Comparison of ENCODE assay signal across 19 mouse cellular contexts in genomic region chr11:119523392-119523791, GRCm38 (mm10). TPM values are rescaled to one million over a fixed set of nuclear protein-coding genes. Genes with fewer than 3 reads are reported as not detected.
DNase-seq lines count a peak whose midpoint lies in the region; ATAC-seq and TF ChIP-seq lines count a peak whose summit lies in the region.
"Had no signal": no experiment of that assay in that cellular context is flagged by ENCODE, and none has a peak within 500 bp of the region (broad histone marks: within the 10 kb centered on the region; RNA-seq: fewer than 3 reads in every experiment).

No protein-coding gene starts in this region.

- H3K4me1 ChIP-seq in cerebellum, adult 2 months (ENCODE audit: control insufficient read depth, insufficient read depth, low read length): peaks cover 49% of the 10 kb centered on the region
- H3K4me1 ChIP-seq in hindbrain, postnatal 0 days (ENCODE audit: insufficient read depth, low read length): peaks cover 7% of the 10 kb centered on the region
- H3K4me1 ChIP-seq in hindbrain, embryonic 11.5 days (replicated peaks; ENCODE audit: control insufficient read depth, insufficient read depth, low read length): no peaks in the 10 kb centered on the region
- H3K4me1 ChIP-seq in lung, embryonic 16.5 days (replicated peaks; ENCODE audit: control insufficient read depth, insufficient read depth, low read length): peaks cover 2% of the 10 kb centered on the region; the same call in 1 of the 2 replicates
- peaks cover 8% of the 10 kb centered on the region for H3K4me1 ChIP-seq in lung, adult 2 months (ENCODE audit: control insufficient read depth, insufficient read depth, low read length)

- H3K9me3 ChIP-seq in hindbrain, postnatal 0 days (ENCODE audit: low read length): no peaks in the 10 kb centered on the region
- no peaks in the 10 kb centered on the region for H3K9me3 ChIP-seq in hindbrain, embryonic 11.5 days (ENCODE audit: control insufficient read depth, low read length)
- no peaks in the 10 kb centered on the region for H3K9me3 ChIP-seq in lung, embryonic 16.5 days (ENCODE audit: control insufficient read depth, low read length)
- H3K9me3 ChIP-seq: embryonic facial prominence, embryonic 13.5 days; embryonic facial prominence, embryonic 15.5 days; forebrain, embryonic 10.5 days; forebrain, embryonic 12.5 days had no signal

- no peak overlapping the region for H3K4me2 ChIP-seq in hindbrain, postnatal 0 days (ENCODE audit: low read depth, low read length)
- no peak overlapping the region for H3K4me2 ChIP-seq in hindbrain, embryonic 11.5 days (replicated peaks; ENCODE audit: low read depth, low read length)
- no peak overlapping the region for H3K4me2 ChIP-seq in lung, embryonic 16.5 days (ENCODE audit: low read depth, low read length)
- H3K4me2 ChIP-seq: embryonic facial prominence, embryonic 13.5 days; embryonic facial prominence, embryonic 15.5 days; forebrain, embryonic 12.5 days had no signal

- WGBS in cerebellum, adult 2 months: 16% methylated on average over 3 of the region's 3 CpGs
- 67% methylated on average over 3 of the region's 3 CpGs for WGBS in hindbrain, postnatal 0 days
- WGBS in hindbrain, embryonic 11.5 days: 90% methylated on average over 3 of the region's 3 CpGs
- WGBS in lung, embryonic 16.5 days: 85% methylated on average over 3 of the region's 3 CpGs
- WGBS in lung, adult 2 months: 65% methylated on average over 3 of the region's 3 CpGs

- no peaks in the 10 kb centered on the region for H3K36me3 ChIP-seq in hindbrain, postnatal 0 days (ENCODE audit: insufficient read depth, low read length)
- H3K36me3 ChIP-seq in hindbrain, embryonic 11.5 days (ENCODE audit: control insufficient read depth, insufficient read depth, low read length): no peaks in the 10 kb centered on the region
- H3K36me3 ChIP-seq in lung, embryonic 16.5 days (ENCODE audit: control insufficient read depth, insufficient read depth, low read length): no peaks in the 10 kb centered on the region
- H3K36me3 ChIP-seq: embryonic facial prominence, embryonic 13.5 days; embryonic facial prominence, embryonic 15.5 days; forebrain, embryonic 10.5 days; forebrain, embryonic 12.5 days had no signal

- no peak overlapping the region for H3K9ac ChIP-seq in hindbrain, postnatal 0 days (replicated peaks; ENCODE audit: low read length)
- no peak overlapping the region for H3K9ac ChIP-seq in hindbrain, embryonic 11.5 days (ENCODE audit: low read depth, low read length)
- no peak overlapping the region for H3K9ac ChIP-seq in lung, embryonic 16.5 days (ENCODE audit: low read length)
- H3K9ac ChIP-seq: embryonic facial prominence, embryonic 13.5 days; embryonic facial prominence, embryonic 15.5 days; forebrain, embryonic 12.5 days had no signal

- peak overlapping the region; percentile 73 for H3K27ac ChIP-seq in cerebellum, adult 2 months (ENCODE audit: insufficient read depth, low read length)
- H3K27ac ChIP-seq in hindbrain, postnatal 0 days: 0 out of 2 replicates have a peak overlapping the region, but pooled peaks have one; percentile 16
- no peak overlapping the region for H3K27ac ChIP-seq in hindbrain, embryonic 11.5 days (ENCODE audit: low read depth, low read length)
- H3K27ac ChIP-seq in lung, embryonic 16.5 days (ENCODE audit: low read length): 0 out of 2 replicates have a peak overlapping the region, but pooled peaks have one; percentile 6
- H3K27ac ChIP-seq: embryonic facial prominence, embryonic 13.5 days; embryonic facial prominence, embryonic 15.5 days; forebrain, embryonic 10.5 days; forebrain, embryonic 12.5 days had no signal

- no peak for DNase-seq in cerebellum, adult 2 months
- no peak for DNase-seq in cerebellum, adult 11 months
- DNase-seq in hindbrain, postnatal 0 days (ENCODE audit: low spot score): no peak
- no peak for DNase-seq in hindbrain, embryonic 11.5 days (ENCODE audit: low spot score)
- DNase-seq in lung, adult 2 months: no peak
- DNase-seq in lung, postnatal 10 days: peak; percentile 43
- DNase-seq in lung, postnatal 4 days: no peak
- DNase-seq: adrenal gland, adult 2 months; embryo, embryonic 11 days had no signal

- no peak for ATAC-seq in hindbrain, postnatal 0 days
- no peak for ATAC-seq in hindbrain, embryonic 11.5 days (ENCODE audit: low FRiP score)
- no peak for ATAC-seq in lung, embryonic 16.5 days (ENCODE audit: low read depth)
- ATAC-seq: forebrain, embryonic 14.5 days; forebrain, embryonic 16.5 days had no signal

- no peaks in the 10 kb centered on the region for H3K27me3 ChIP-seq in cerebellum, adult 2 months (ENCODE audit: control insufficient read depth, insufficient read depth, low read length)
- no peaks in the 10 kb centered on the region for H3K27me3 ChIP-seq in hindbrain, postnatal 0 days (ENCODE audit: insufficient read depth, low read length)
- no peaks in the 10 kb centered on the region for H3K27me3 ChIP-seq in hindbrain, embryonic 11.5 days (ENCODE audit: control insufficient read depth, insufficient read depth, low read length)
- H3K27me3 ChIP-seq in lung, embryonic 16.5 days (ENCODE audit: control insufficient read depth, insufficient read depth, low read depth, low read length): no peaks in the 10 kb centered on the region
- H3K27me3 ChIP-seq: embryonic facial prominence, embryonic 13.5 days; embryonic facial prominence, embryonic 15.5 days had no signal

- TF ChIP-seq POLR2A in cerebellum, adult 2 months (IDR thresholded peaks at IDR 0.05; ENCODE audit: borderline replicate concordance, insufficient read depth, low read length): no peak
- no peak for TF ChIP-seq POLR2A in lung, adult 2 months (IDR thresholded peaks at IDR 0.05; ENCODE audit: borderline replicate concordance, extremely low read depth, low read depth, low read length)

- no peak overlapping the region for H3K4me3 ChIP-seq in cerebellum, adult 2 months (replicated peaks; ENCODE audit: insufficient read depth, low read depth, low read length)
- no peak overlapping the region for H3K4me3 ChIP-seq in hindbrain, postnatal 0 days (ENCODE audit: low read length)
- no peak overlapping the region for H3K4me3 ChIP-seq in hindbrain, embryonic 11.5 days (ENCODE audit: low read depth, low read length)
- H3K4me3 ChIP-seq in lung, embryonic 16.5 days (ENCODE audit: low read length): no peak overlapping the region
- no peak overlapping the region for H3K4me3 ChIP-seq in lung, adult 2 months (replicated peaks; ENCODE audit: extremely low read depth, low read depth, low read length)
- H3K4me3 ChIP-seq: embryonic facial prominence, embryonic 13.5 days; embryonic facial prominence, embryonic 15.5 days; erythroblast, embryonic 14.5 days; forebrain, embryonic 10.5 days; forebrain, embryonic 12.5 days had no signal

- TF ChIP-seq CTCF in cerebellum, adult 2 months (IDR thresholded peaks at IDR 0.05; ENCODE audit: borderline replicate concordance, insufficient read depth, low read depth, low read length): no peak
- TF ChIP-seq CTCF in hindbrain, postnatal 0 days (IDR thresholded peaks at IDR 0.05; ENCODE audit: low read depth): no peak
- TF ChIP-seq CTCF in lung, adult 2 months (IDR thresholded peaks at IDR 0.05; ENCODE audit: insufficient read depth, low read length): no peak

RNA-seq across cellular contexts. Expression of gene Nptx1, which starts 24.2 kb away (rescaled TPM):
- 200 and 249 TPM in 2 replicates for polyA plus RNA-seq in cerebellum, adult 2 months (2012; rRNA removed)
- 27.0 and 29.0 TPM in 2 replicates for total RNA-seq in hindbrain, postnatal 0 days (2014; rRNA removed)
- 9.4 and 10.1 TPM in 2 replicates for polyA plus RNA-seq in hindbrain, postnatal 0 days (2015; fragmentation: Nextera tagmentation; extraction: Ambion mirVana)
- polyA plus RNA-seq in hindbrain, embryonic 11.5 days (2014; fragmentation: Nextera tagmentation; extraction: Ambion mirVana): 8.7 and 11.2 TPM in 2 replicates
- polyA plus RNA-seq in lung, embryonic 16.5 days (2015; fragmentation: Nextera tagmentation; extraction: Ambion mirVana): 1.0 and 1.2 TPM in 2 replicates
- polyA plus RNA-seq in lung, adult 2 months (2012; rRNA removed): 8.7 and 11.8 TPM in 2 replicates
- total RNA-seq: common myeloid progenitor, adult 5-6 weeks; MEL had no signal
- polyA plus RNA-seq: erythroblast, embryonic 14.5 days had no signal

RNA-seq across cellular contexts. Expression of gene Endov, which starts 32.2 kb away (rescaled TPM):
- polyA plus RNA-seq in cerebellum, adult 2 months (2012; rRNA removed): 15.4 and 16.4 TPM in 2 replicates
- total RNA-seq in hindbrain, postnatal 0 days (2014; rRNA removed): 39.9 and 50.5 TPM in 2 replicates
- polyA plus RNA-seq in hindbrain, postnatal 0 days (2015; fragmentation: Nextera tagmentation; extraction: Ambion mirVana): 12.8 and 13.4 TPM in 2 replicates
- 13.6 and 14.8 TPM in 2 replicates for polyA plus RNA-seq in hindbrain, embryonic 11.5 days (2014; fragmentation: Nextera tagmentation; extraction: Ambion mirVana)
- polyA plus RNA-seq in lung, embryonic 16.5 days (2015; fragmentation: Nextera tagmentation; extraction: Ambion mirVana): 16.0 and 17.9 TPM in 2 replicates
- polyA plus RNA-seq in lung, adult 2 months (2012; rRNA removed): 16.0 and 21.9 TPM in 2 replicates

Comparison
In these comparisons a context has a peak if more than half of its experiments do, and no peak if none do; other contexts are left out.
1. RNA of gene Nptx1, which starts 24.2 kb away (polyA plus RNA-seq): 200 to 249 TPM in cerebellum, adult 2 months; 9.4 to 10.1 TPM in hindbrain, postnatal 0 days, 8.7 to 11.8 TPM in lung, adult 2 months, 8.7 to 11.2 TPM in hindbrain, embryonic 11.5 days and 1.0 to 1.2 TPM in lung, embryonic 16.5 days; every median in the first group is over 10 times any median in the second.